Mouse (Mus musculus) stomach, postnatal 0 days (tissue): Measurements from ENCODE around the gene Xkr7.

ENCODE experiments used
- CTCF ChIP-seq: IDR thresholded peaks from 2 replicates; pipeline ENCODE4 v1.5.1; 2016; ENCODE audit warnings: antibody characterized with exemption, low read depth, mild to moderate bottlenecking, moderate library complexity
- EP300 ChIP-seq: optimal IDR thresholded peaks from 2 replicates; pipeline ENCODE3; 2016; ENCODE audit warnings: antibody characterized with exemption

DNA sequence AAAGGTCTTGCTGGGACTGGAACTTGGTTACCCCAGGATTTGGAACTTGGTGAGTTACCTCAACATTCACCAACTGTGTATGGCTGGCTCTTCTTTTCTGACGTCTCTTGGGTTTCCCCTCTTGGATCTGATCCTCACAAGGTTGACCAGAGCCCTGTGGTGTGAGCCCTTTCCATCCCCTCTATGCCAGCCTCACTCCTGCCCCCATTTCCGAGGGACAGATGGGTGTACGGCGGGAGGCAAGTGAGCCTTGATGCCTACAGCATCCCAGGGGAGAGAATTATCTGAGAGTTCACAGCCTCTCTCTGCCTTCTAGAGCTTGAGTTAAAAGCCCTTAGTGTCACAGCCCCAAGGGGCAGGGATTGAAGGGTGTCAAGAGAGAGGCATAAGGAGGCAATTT, 4.2 kb upstream of the Xkr7 start:
- no peak for TF ChIP-seq CTCF
- no peak for TF ChIP-seq EP300
